Mouse (Mus musculus) CH12.LX (cell line): ENCODE results near the gene 1700013G24Rik.

Experiments
- JUND ChIP-seq: conservative IDR thresholded peaks from 2 replicates; pipeline ENCODE4 v1.6.1; 2011; ENCODE audit warnings: low read depth, low read length, improper control_type of control experiment
- MAX ChIP-seq: IDR thresholded peaks from 2 replicates; pipeline ENCODE4 v1.6.1; 2011; ENCODE audit warnings: low read length, improper control_type of control experiment
- POLR2A ChIP-seq: IDR thresholded peaks from 2 replicates; pipeline ENCODE4 v1.6.1; 2011; ENCODE audit warnings: low read depth, mild to moderate bottlenecking, improper control_type of control experiment, low read length
- RAD21 ChIP-seq: IDR thresholded peaks from 2 replicates; pipeline ENCODE4 v1.6.1; 2011; ENCODE audit warnings: low read depth, mild to moderate bottlenecking, low read length, improper control_type of control experiment, moderate library complexity
- RCOR1 ChIP-seq: conservative IDR thresholded peaks from 2 replicates; pipeline ENCODE4 v1.6.1; 2012; ENCODE audit warnings: low read depth, mild to moderate bottlenecking, inconsistent platforms, low read length, improper control_type of control experiment

- TF ChIP-seq JUND, result no peak
- no peak for TF ChIP-seq MAX
- TF ChIP-seq RCOR1, result no peak
- no peak for TF ChIP-seq POLR2A
- no peak for TF ChIP-seq RAD21
These were observed 5.2 kb downstream of the 1700013G24Rik start for GRCm38 (mm10) chr4:137458310-137458709.
